Mouse (Mus musculus) stomach, postnatal 0 days (tissue): Measurements from ENCODE around the gene H2-Q4. TPM values are rescaled to one million over a fixed set of nuclear protein-coding genes. Genes with fewer than 3 reads are reported as not detected.
"Not testable (repeated sequence)": the region's sequence is repeated elsewhere in the genome, so short reads cannot be mapped to it uniquely, and the experiment has no call there.

Experiments used
- ATAC-seq: fragments of 200-750 bp; cut with Nextera tagmentation; 2 replicates; pipeline ENCODE4 v1.8.0; 2017; ENCODE audit not compliant: low FRiP score, low TSS enrichment
- DNase-seq: peaks from one replicate; pipeline ENCODE4 v3.0.0-alpha.2; 2016; ENCODE audit warnings: low spot score
- H3K27ac ChIP-seq: fragments of 300-500 bp; sonication (generic); replicated peaks from 2 replicates; pipeline ENCODE4 v1.5.1; 2014; ENCODE audit warnings: mild to moderate bottlenecking, control low read depth
- H3K27me3 ChIP-seq: fragments of 300-500 bp; sonication (generic); 2 replicates; pipeline ENCODE4 v1.6.1; 2014; ENCODE audit warnings: low read length; ENCODE audit not compliant: control insufficient read depth, insufficient read depth
- H3K36me3 ChIP-seq: fragments of 300-500 bp; sonication (generic); 2 replicates; pipeline ENCODE4 v1.6.1; 2014; ENCODE audit warnings: low read length, mixed read lengths; ENCODE audit not compliant: control insufficient read depth, insufficient read depth
- H3K4me1 ChIP-seq: fragments of 300-500 bp; sonication (generic); replicated peaks from 2 replicates; pipeline ENCODE4 v1.6.1; 2014; ENCODE audit warnings: antibody characterized with exemption; ENCODE audit not compliant: control insufficient read depth, insufficient read depth
- H3K4me2 ChIP-seq: fragments of 300-500 bp; sonication (generic); replicated peaks from 2 replicates; pipeline ENCODE4 v1.6.1; 2014; ENCODE audit warnings: low read depth, mild to moderate bottlenecking, control low read depth, moderate library complexity
- H3K4me3 ChIP-seq: fragments of 300-500 bp; sonication (generic); 2 replicates; pipeline ENCODE4 v1.5.1; 2014; ENCODE audit warnings: low read depth, low read length, control low read depth
- H3K9ac ChIP-seq: fragments of 300-500 bp; sonication (generic); 2 replicates; pipeline ENCODE4 v1.6.1; 2014; ENCODE audit warnings: mild to moderate bottlenecking, low read length, control low read depth, mixed read lengths
- H3K9me3 ChIP-seq: fragments of 300-500 bp; sonication (generic); 2 replicates; pipeline ENCODE4 v1.6.1; 2016; ENCODE audit warnings: low read length; ENCODE audit not compliant: control insufficient read depth
- CTCF ChIP-seq: IDR thresholded peaks from 2 replicates; pipeline ENCODE4 v1.5.1; 2016; ENCODE audit warnings: antibody characterized with exemption, low read depth, mild to moderate bottlenecking, moderate library complexity
- EP300 ChIP-seq: optimal IDR thresholded peaks from 2 replicates; pipeline ENCODE3; 2016; ENCODE audit warnings: antibody characterized with exemption
- whole genome bisulfite sequencing: fragments of 180-500 bp; shearing (Covaris S2); extraction: QIAGEN DNeasy Blood & Tissue Kit; methylation state at CpG from one replicate; pipeline ENCODE4 v1.1.7; 2014; 5-methylcytosine and 5-hydroxymethylcytosine counted together
- polyA plus RNA-seq: library from polyadenylated mRNA; unstranded; fragments of >200 nt; fragmentation: Nextera tagmentation; extraction: Ambion mirVana; gene quantifications from 2 replicates; pipeline ENCODE4 v1.2.1, GENCODE M21; 2015

H2-Q4 gene
- 2.7 and 3.3 TPM in 2 replicates for polyA plus RNA-seq

DNA sequence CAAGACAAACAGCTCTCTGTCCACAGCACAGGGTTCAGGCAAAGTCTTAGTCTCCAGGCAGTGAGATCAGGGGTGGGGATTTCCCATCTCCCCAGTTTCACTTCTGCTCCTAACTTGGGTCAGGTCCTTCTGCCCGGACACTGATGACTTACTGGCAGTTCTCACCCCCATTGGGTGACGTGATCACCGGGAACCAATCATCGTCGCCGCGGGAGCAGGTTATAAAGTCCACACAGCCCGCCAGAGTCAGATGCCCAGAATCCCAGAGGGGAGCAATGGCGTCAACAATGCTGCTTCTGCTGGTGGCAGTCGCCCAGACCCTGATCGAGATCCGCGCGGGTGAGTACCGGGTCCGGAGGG, at the start of gene H2-Q4:
H2-Q4 (plus strand) TSS at position 249 of the 360 bp plus-strand sequence.
- Histone ChIP-seq H3K27me3 (no peaks in the 10 kb centered on the region), H3K9me3 (no peaks in the 10 kb centered on the region), H3K36me3 (no peaks in the 10 kb centered on the region), H3K4me2 (peak within 1 kb of the TSS; percentile 98), H3K27ac (0 out of 2 replicates have a peak within 1 kb of the TSS, but pooled peaks have one; percentile 18), H3K4me3 (peak within 1 kb of the TSS; percentile 70), H3K9ac (peak within 1 kb of the TSS; percentile 70), H3K4me1 (no peaks in the 10 kb centered on the region)
- TF ChIP-seq EP300, result no peak
- no peak for TF ChIP-seq CTCF
- DNase-seq, result peak; percentile 94
- under 1% methylated on average over 16 of the region's 16 CpGs for WGBS
- ATAC-seq, result peak; percentile 98

DNA sequence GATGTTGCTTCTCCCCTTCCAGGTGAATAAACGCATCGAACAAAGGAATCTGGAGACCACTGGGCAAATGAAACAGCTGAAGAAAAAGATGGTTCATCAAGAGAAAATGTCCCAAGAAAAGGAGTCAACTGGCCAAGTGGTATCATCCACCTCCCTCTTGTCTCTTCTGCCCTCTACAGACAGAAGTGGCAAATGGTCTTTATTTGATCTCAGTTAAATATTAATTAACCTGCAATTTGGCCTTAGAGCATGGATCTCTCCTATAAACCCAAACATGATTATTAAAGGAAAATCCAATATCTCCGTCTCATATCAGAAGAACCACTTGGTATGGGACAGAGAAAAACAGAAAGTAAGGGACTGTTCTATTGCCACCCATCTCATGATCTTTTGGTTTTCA, 49.7 kb upstream of the H2-Q4 start:
- not testable (repeated sequence) for H3K4me2 ChIP-seq, ATAC-seq, H3K4me3 ChIP-seq, H3K9ac ChIP-seq, H3K4me1 ChIP-seq, H3K36me3 ChIP-seq, H3K27me3 ChIP-seq, DNase-seq, H3K9me3 ChIP-seq, H3K27ac ChIP-seq
- WGBS, result 53% methylated on average over 3 of the region's 3 CpGs
- TF ChIP-seq CTCF, result peak; percentile 36

DNA sequence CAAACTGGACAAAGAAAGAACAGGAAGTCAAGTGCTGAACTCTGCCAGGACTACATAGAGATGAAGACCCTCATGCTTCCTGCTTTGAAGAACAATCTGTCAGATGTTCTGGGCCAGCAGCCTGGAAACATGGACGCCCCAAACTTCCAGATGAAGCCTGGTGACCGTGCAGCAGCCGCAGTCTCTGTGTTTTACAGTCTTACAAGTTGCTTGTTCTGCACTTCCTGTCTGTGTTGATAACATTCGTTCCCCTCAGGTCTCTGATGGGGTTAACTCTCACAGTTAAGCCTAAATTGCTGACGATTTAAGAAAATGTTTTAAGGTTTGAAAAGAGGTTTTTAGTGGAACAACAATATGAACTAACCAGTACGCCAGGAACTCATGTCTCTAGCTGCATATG, 47.9 kb upstream of the H2-Q4 start:
- ATAC-seq, H3K4me2 ChIP-seq, H3K9me3 ChIP-seq, H3K36me3 ChIP-seq, H3K4me1 ChIP-seq, H3K9ac ChIP-seq, H3K27ac ChIP-seq, DNase-seq, H3K27me3 ChIP-seq, H3K4me3 ChIP-seq: not testable (repeated sequence)
- WGBS, result 53% methylated on average over 6 of the region's 6 CpGs

DNA sequence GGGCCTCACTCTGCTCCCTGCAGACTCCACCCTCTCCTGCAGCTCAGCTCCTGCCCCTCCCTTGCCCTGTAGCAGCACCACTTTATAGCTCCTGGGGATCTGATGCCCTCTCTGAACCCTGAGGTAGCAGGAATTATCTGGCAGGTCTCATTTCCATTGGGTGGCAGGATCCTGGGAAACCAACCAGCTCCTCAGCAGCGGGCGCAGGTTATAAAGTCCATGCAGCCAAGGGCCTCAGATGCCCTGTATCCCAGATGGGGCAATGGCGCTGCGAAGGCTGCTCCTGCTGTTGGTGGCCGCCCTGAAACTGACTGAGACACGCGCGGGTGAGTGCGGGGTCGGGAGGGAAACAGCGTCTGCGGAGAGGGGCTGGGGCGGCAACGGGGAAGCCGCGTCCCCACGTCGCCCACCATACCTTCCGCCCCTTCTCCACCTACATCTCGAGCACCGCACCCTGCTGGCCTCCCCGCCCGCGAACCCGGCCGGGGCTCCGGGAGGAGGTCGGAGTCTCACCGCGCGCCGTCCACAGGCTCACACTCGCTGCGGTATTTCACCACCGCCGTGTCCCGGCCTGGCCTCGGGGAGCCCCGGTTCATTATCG, 37.2 kb upstream of the H2-Q4 start, which contains the start of gene H2-Q2:
H2-Q2 (plus strand) TSS at position 172 of the 601 bp plus-strand sequence.
- Histone ChIP-seq H3K36me3 (no peaks in the 10 kb centered on the region), H3K9me3 (no peaks in the 10 kb centered on the region), H3K4me2 (peak within 1 kb of the TSS; percentile 70), H3K27ac (no peak within 1 kb of the TSS), H3K4me1 (no peaks in the 10 kb centered on the region), H3K9ac (peak within 1 kb of the TSS; percentile 27; the same call in 1 of the 2 replicates), H3K4me3 (peak within 1 kb of the TSS; percentile 43), H3K27me3 (peaks cover 3% of the 10 kb centered on the region; the same call in 1 of the 2 replicates)
- DNase-seq, result peak; percentile 38
- TF ChIP-seq CTCF (no peak), EP300 (no peak)
- WGBS, result under 1% methylated on average over 39 of the region's 40 CpGs
- ATAC-seq, result peak; percentile 35; the same call in 1 of the 2 replicates

DNA sequence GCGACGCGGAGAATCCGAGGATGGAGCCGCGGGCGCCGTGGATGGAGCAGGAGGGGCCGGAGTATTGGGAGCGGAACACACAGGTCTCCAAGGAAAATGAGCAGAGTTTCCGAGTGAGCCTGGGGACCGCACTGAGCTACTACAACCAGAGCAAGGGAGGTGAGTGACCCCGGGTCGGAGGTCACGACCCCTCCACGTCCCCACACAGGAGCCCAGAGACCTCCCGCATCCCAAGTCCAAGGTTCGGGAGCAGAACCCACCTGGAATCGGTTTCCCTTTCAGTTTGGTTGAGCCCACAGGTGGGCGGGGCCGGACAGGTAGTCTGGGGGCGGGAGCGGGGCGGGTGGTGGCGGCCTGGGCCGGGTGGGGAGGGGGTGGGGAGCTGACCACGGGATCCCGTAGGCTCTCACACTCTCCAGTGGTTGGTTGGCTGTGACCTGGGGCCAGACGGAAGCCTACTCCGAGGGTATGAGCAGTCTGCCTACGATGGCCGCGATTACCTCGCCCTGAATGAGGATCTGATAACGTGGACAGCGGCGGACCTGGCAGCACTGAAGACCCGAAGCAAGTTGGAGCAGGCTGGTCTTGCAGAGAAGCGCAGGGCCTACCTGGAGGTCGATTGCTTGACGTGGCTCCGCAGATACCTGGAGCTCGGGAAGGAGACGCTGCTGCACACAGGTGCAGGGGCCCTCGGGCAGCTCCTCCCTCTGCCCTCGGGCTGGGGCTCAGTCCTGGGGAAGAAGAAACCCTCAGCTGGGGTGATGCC, 36.5 kb upstream of the H2-Q4 start:
- peak; percentile 51 for DNase-seq
- peak overlapping the region; percentile 43 for H3K4me3 ChIP-seq
- peak overlapping the region; percentile 70 for H3K4me2 ChIP-seq
- H3K27ac ChIP-seq, result no peak overlapping the region
- peak overlapping the region; percentile 27; the same call in 1 of the 2 replicates for H3K9ac ChIP-seq
- WGBS, result 2% methylated on average over 46 of the region's 46 CpGs
- TF ChIP-seq CTCF (no peak), EP300 (no peak)
- ATAC-seq, result peak; percentile 56; the same call in 1 of the 2 replicates
- H3K36me3 ChIP-seq, result no peaks in the 10 kb centered on the region
- no peaks in the 10 kb centered on the region for H3K9me3 ChIP-seq
- no peaks in the 10 kb centered on the region for H3K4me1 ChIP-seq
- H3K27me3 ChIP-seq, result peaks cover 3% of the 10 kb centered on the region; the same call in 1 of the 2 replicates

DNA sequence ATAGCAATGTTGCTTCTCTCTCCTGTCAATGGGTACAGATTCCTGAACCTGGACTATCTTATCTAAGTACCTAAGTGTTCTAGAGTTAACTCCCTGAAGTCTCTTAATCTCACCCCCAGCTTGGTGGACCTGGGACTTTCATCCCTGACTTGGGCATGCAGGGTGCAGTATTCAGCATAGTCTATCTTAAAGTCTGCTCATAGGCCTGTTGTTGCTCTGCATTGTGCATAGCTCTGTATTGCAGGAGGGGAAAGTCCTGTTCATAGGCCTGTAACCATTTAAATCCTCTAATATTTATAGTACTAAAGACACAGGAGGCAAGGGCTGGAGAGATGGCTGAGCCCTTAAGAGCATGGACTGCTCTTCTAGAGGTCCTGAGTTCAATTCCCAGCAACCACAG, 31.8 kb upstream of the H2-Q4 start:
- not testable (repeated sequence) for H3K4me2 ChIP-seq, H3K36me3 ChIP-seq, H3K27me3 ChIP-seq, DNase-seq, ATAC-seq, H3K9ac ChIP-seq, H3K4me1 ChIP-seq, H3K4me3 ChIP-seq, H3K9me3 ChIP-seq, H3K27ac ChIP-seq

DNA sequence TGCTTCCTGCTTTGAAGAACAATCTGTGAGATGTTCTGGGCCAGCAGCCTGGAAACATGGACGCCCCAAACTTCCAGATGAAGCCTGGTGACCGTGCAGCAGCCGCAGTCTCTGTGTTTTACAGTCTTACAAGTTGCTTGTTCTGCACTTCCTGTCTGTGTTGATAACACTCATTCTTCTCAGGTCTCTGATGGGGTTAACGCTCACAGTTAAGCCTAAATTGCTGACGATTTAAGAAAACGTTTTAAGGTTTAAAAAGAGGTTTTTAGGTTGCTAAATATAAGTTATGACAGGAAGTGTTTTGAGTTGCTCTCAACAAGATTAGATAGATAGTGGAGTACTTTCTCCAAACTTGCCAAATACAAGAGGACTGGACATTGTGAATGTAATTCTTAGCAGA, 26.1 kb upstream of the H2-Q4 start:
- WGBS, result 34% methylated on average over 6 of the region's 6 CpGs
- H3K4me3 ChIP-seq, H3K27ac ChIP-seq, H3K9me3 ChIP-seq, H3K4me1 ChIP-seq, DNase-seq, H3K36me3 ChIP-seq, H3K9ac ChIP-seq, H3K27me3 ChIP-seq, H3K4me2 ChIP-seq, ATAC-seq: not testable (repeated sequence)
